Mouse (Mus musculus) mature B cell (primary cell): Measurements from ENCODE around the gene Pygl.
"Not testable (repeated sequence)": the region's sequence is repeated elsewhere in the genome, so short reads cannot be mapped to it uniquely, and the experiment has no call there.

Experiments used
- in situ Hi-C: fragments of 300-500 bp; cut with MboI; formaldehyde crosslinking; loops from 2 replicates; pipeline ENCODE4 v1.14.3; 2019

Gene Pygl

DNA sequence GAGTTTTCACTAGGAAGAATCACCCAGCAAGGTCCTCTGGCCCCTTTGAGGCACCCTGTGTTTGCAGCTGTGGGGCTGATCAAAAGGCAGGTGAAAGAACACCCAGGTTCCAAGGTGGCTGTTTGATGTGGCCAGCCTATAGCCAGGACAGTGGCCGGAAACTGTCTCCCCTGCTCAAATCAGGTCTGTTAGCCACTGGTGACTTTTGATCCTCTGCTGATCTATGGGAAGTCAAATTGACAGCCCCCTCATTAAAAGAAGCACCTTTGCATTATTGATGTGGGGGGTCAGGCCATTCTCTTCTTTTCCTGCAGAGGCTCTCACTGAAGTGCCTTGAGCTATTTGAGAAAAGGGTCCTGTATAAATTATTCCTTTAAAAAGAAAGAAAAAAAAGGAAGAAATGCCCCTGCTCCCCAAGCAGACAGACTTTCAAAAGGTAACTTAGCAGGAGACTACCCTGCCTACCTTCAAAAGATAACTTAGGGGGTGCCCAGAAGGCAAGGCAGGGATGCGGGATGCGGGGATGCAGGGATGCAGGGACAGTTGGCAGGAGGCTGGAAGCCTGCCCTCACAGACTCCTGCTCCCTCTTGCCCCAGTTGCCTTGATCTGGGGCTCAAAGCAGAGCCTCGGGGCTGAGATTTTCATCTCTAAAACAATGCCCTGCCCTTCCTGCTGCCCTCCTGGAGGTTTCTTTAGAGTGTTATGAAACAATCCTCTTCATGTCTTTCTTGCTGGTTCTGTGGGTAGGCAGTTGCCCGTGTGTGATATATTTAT lies 73.8 kb downstream of the Pygl start:
- in situ Hi-C loops = no loop called here

DNA sequence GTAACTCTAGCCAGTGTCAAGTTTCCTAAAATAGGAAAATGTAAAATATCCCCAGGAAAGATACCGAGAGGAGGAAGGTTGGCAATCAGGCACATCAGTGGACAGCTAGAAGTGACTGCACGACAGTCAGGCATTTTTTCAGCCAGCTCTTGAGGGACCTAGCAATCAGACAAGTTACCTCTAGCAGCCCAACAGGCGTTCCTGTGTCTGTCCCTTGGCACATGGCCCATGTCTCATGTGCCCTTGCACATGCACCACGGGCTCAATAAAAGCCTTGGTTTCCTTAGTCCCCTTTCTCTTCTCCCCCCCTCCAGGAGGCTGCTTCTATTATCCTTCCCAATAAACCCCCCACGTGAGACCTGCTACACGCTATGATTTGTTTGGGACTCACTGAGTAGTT lies 75.1 kb downstream of the Pygl start:
- in situ Hi-C loops = no loop called here

DNA sequence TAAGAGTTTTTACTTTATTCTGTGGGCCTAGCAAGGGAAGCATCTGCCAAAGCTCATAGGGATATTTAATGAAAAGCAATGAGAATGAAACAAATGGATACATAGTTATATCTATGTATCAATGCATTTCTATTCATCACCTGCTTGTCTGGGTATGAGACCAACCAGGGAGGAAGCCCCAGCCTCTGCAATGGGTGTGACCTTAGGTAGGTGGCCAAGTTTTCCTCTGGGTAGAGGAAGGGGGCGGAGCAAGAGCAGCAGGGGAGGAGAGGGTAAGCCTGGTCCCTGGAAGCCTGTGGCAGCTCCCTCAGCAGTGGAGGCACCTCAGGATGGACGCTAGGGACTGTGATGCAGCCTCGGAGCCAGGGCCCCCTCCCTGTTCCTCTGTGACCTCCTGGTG lies 77.4 kb downstream of the Pygl start, which contains the start of gene Abhd12b:
TSS of gene Abhd12b (plus strand) at position 301 of the 400 bp plus-strand sequence.
- in situ Hi-C loops = no loop called here

DNA sequence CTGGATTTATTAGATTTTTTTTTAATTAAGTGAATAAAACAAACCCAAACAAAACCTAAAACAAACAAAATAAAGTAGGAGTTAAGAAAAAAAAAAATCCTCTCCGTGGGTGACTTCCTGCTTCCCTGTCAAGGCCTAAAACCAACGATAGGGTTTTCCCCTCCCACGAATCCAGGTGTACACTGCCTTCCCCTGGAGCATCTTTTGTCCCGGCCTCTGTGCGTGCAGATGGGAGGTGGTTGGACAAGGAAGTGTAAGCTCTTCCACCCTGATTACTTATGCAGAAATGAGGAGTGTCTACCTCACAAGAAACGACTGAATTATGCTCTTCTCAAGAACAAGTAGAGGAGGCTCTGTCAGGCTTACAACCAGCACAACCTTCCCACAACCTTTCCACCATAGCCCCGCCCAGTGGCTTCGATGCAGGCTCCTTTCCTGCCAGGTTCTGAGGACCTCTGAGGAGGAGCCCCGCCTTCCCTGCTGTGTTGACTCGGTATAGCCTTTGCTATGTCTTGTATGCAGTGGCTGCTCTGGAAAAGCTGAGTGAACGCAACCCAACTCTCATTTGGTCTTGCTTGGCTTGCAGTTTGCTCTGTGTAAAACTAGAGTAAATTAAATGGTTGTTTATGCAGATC lies 82.5 kb downstream of the Pygl start:
- in situ Hi-C loops = no loop called here

DNA sequence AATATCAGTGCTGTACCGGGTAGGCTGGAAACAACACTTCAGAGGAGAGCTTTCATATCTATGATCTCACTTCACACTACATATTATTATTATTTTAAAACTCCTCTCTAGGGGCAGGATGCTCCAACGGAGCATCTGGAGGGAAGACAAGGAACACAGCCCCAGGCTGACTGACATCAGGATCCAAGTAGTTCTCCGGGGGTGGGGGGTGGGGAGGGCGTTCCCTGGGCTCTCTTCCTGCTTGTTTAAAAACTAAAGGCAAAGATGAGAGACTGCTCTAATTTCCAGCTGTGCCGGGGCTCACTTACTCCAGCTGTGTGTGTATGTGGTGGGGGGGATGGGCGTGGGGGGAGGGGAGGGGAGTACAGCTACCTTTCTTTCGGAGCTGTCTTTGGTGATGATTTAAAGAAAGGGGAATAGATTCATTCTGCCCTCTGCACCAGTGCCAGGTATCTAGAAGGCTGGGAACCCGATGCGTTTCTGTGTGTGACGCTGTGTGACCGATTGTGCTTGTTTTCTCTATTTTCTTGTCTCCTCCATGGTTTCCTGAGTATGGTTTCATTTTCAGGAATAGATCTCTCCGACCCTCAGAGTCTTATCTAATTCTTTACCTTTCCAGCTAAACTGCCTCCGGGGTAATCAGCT lies 83.2 kb downstream of the Pygl start:
- in situ Hi-C loops = no loop called here

DNA sequence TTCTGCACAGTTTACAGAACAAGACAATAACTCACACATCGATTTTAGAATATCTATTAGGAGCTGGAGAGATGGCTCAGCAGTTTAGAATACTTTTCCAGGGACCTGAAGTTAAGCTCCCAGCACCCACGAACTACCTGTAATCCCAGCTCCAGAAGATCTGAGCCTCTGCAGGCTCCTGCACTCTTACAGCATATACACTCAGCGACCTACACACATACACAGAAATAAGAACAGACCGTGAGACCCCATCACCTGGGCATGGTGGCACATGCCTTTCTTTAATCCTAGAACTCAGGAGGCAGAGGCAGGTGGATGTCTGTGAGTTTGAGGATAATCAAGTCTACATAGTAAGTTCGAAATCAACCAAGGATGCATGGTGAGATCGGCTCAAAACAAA lies 85.7 kb downstream of the Pygl start:
- in situ Hi-C loops = no loop called here

DNA sequence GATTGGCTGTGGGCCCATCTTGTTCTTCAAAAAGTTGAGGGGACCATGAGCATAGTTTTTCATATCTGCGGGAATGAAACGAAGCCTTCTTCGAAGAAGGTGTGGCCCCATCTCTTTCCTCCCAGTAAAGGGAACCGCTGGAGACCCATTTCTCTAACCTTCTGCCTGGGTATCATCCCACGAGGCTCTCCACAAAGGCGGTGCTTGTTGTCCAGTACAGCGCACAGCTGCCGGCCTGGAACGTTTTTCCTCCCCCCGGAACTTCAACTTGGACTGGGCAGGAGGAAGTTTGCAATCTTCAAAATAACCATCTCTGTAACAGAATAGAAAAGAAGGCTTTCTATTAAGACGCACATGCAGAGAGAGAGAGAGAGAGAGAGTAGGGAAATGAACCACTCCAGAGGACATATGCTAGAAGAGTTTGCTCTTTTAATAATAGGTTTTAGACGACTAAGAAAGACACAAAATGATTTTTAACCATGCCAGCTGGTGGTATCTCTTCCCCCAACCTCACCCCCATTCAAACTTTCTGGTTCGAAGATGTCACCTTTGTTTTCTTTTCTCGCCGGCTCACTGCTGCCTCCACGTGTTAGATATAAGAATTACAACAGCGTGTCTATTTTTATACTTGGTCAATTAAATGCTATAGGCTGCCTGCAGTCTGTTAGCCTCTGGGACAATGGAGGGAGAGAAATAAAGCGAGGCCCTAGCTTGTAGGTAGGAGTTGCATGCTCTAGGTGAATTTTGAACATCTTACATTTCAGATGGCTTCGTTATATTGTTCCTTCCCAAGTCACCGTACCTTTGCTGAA lies 86.4 kb downstream of the Pygl start:
- in situ Hi-C loops = no loop called here

DNA sequence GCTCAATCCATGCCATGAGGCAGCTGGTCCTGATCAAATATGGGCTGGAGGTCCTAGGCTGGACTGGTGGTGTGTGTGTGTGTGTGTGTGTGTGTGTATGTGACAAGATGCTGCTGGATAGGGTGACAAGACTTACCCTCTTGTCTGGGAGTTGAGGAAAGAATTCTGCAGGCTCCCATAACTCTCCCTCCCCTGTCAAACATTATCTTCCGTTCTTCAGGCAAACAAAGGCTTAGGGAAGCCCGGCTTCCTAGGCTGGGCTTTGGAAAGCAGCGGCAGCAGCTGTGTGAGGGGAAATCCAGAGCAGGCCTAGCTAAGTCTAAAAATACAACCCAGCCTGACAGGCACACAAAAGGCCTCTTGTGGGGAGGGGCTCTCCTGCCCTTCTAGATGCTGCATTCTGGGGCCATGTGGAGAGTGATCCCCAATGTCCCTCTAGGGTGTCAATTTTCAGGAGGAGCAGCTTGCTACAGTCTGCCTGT lies 87.1 kb downstream of the Pygl start:
- in situ Hi-C loops = not testable (repeated sequence)

DNA sequence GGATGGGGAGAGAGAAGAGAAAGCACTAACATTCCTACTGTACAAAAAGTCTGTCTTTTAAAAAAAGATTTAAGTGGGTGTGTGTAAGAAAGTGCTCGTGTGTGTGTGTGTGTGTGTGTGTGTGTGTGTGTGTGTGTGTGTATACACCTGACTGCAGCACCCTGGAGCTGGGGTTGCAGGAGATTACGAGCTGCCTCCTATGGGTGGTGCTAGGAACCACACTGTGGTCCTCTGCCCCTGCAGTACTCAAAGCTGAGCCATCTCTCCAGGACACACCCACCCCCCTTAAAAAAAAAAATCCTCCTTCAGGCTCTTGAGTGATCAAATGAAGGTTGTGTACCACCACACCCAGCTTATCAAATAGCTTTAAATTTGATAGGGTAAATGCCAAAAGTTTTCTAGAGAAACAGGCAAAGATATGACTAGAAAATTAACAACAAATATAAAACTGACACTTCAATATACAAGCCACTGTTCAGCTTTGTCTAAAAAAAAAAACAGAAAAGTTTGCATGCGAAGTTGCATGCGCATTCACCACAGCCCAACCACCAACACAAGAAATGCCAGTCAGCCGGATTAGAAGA lies 90.2 kb downstream of the Pygl start:
- in situ Hi-C loops = no loop called here
